Mouse (Mus musculus) heart, adult 2 months (tissue): Measurements from ENCODE around the gene Mmrn2. TPM values are rescaled to one million over a fixed set of nuclear protein-coding genes. Genes with fewer than 3 reads are reported as not detected.

Source experiments
- DNase-seq, 2 experiments: peaks; one replicate each; pipeline ENCODE4 v3.0.0; 2021
- H3K27ac ChIP-seq: fragments of 200-600 bp; 2 replicates; pipeline ENCODE4 v1.8.1; 2022
- H3K27me3 ChIP-seq: fragments of 200-500 bp; 2 replicates; pipeline ENCODE4 v1.6.1; 2012; ENCODE audit warnings: mild to moderate bottlenecking, low read length, inconsistent platforms, mixed read lengths; ENCODE audit not compliant: control insufficient read depth, insufficient read depth
- H3K36me3 ChIP-seq: fragments of 200-500 bp; 2 replicates; pipeline ENCODE4 v1.6.1; 2012; ENCODE audit warnings: low read length, inconsistent platforms; ENCODE audit not compliant: control insufficient read depth, insufficient read depth
- H3K4me1 ChIP-seq: fragments of 200-500 bp; 2 replicates; pipeline ENCODE4 v1.6.1; 2011; ENCODE audit warnings: low read length; ENCODE audit not compliant: control insufficient read depth, insufficient read depth
- H3K4me3 ChIP-seq: fragments of 200-600 bp; 2 replicates; pipeline ENCODE4 v1.8.1; 2022
- H3K79me2 ChIP-seq: fragments of 200-500 bp; replicated peaks from 2 replicates; pipeline ENCODE4 v1.6.1; 2012; ENCODE audit warnings: mild to moderate bottlenecking, inconsistent platforms, low read length, moderate library complexity, mixed read lengths; ENCODE audit not compliant: control insufficient read depth, insufficient read depth
- H3K9ac ChIP-seq: fragments of 200-500 bp; 2 replicates; pipeline ENCODE4 v1.6.1; 2012; ENCODE audit warnings: low read depth, mild to moderate bottlenecking, control low read depth, inconsistent platforms, low read length, mixed read lengths
- CTCF ChIP-seq: fragments of 200-600 bp; IDR thresholded peaks from 2 replicates; pipeline ENCODE4 v1.8.1; 2022; ENCODE audit warnings: antibody characterized with exemption, mild to moderate bottlenecking, moderate library complexity
- EP300 ChIP-seq: fragments of 200-500 bp; IDR thresholded peaks from 2 replicates; pipeline ENCODE4 v1.6.1; 2011; ENCODE audit warnings: low read depth, low read length, control low read depth; ENCODE audit not compliant: insufficient read depth
- POLR2A ChIP-seq: fragments of 200-500 bp; IDR thresholded peaks from 2 replicates; pipeline ENCODE4 v1.6.1; 2011; ENCODE audit warnings: mild to moderate bottlenecking, low read depth, low read length, control low read depth; ENCODE audit not compliant: insufficient read depth
- WGBS: fragments of 180-500 bp; shearing (Covaris S2); methylation state at CpG from one replicate; pipeline ENCODE4 v1.1.7; 2018; 5-methylcytosine and 5-hydroxymethylcytosine counted together
- intact Hi-C: fragments of 180-260 bp; cut with DNase I; formaldehyde crosslinking; loops from one replicate; pipeline ENCODE4 v1.15.1; 2025
- polyA plus RNA-seq: library from polyadenylated mRNA; depleted of rRNA; stranded (reverse); fragments of >200 nt; gene quantifications from 2 replicates; pipeline ENCODE4 v1.2.3, GENCODE M21; 2012
- total RNA-seq, 2 experiments: library from RNA; stranded (reverse); gene quantifications; 2 replicates each; pipeline ENCODE4 v1.2.3; 2021

Gene Mmrn2
- total and polyA plus RNA-seq, 3 experiments: 17.6 to 44.1 (median 30.4) TPM

DNA sequence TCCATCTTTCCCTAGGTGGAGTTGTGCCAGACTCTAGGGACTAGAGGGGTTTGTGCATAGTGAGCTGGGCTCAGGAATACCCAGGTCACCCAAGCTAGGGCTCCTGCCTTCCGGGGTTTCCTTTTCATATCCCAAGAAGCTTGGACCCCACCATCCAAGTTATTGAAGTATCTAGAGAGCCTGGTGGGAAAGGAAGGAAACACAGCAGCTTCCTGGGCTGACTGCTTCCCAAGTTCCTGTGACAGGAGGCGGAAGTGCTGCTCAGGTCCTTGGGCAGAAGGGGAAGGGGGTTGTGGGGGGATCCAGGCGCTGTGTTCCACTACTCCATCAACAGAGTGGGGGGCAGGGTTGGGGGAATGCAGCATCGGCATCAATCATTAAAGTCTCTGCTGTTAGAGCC, 1.9 kb downstream of the Mmrn2 start:
- intact Hi-C loops: no loop called here
- peak overlapping the region; percentile 67 for H3K9ac ChIP-seq

DNA sequence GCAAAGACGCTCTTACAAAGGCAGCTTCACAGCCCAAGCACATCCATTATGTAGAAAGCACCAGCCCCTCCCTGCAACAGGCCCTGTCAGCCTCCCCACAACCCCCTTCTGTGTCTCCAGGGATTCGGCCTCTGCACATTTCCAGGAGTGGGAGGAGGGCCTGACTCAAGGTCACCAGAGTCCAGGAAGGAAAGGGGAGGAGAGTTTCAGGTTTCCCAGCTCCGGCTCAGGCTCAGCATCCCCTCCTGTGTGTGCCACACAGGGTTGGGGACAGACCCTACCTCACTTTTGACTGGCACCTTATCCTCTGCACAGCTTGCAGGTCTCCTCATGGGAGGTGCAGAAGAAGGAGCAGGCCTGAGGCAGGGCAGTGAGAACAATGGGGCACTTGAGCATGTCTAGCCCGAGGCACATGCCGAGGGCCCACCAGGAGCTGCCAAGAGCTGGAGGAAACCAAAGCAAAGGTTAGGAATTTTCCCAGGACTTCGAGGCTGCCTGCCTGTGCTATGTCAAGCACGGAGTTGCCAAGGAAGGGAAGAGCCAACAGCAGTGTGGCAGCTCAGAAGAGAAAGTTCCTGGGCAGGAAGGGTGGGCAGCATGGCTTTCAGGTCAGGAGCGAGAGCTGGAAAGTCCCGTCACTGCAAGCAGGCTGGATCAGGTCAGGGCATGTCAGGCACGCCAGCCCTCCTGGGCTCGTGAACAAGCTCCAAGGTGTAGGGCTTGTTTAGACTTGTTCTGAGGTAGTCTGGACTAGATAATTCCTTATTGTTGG, 3.5 kb downstream of the Mmrn2 start:
- TF ChIP-seq EP300: peak; percentile 78
- no peak for TF ChIP-seq CTCF
- TF ChIP-seq POLR2A: peak; percentile 63
- Histone ChIP-seq H3K79me2 (no peaks in the 10 kb centered on the region), H3K4me3 (peak overlapping the region; percentile 36), H3K27ac (peak overlapping the region; percentile 90), H3K36me3 (peaks cover 2% of the 10 kb centered on the region; the same call in 1 of the 2 replicates), H3K9ac (peak overlapping the region; percentile 36; the same call in 1 of the 2 replicates), H3K4me1 (peaks cover 9% of the 10 kb centered on the region), H3K27me3 (no peaks in the 10 kb centered on the region)
- intact Hi-C loops: loop anchor here (2.0 kb wide), 1 partner anchor 68 kb away; the partner anchor contains the start of genes Glud1 and Shld2
- peak; percentile 68 to 80 for DNase-seq
- 26% methylated on average over 11 of the region's 11 CpGs for WGBS

More for the DNA sequence above, 1.9 kb downstream of the Mmrn2 start:
- WGBS: 47% methylated on average over 4 of the region's 4 CpGs
- no peak for DNase-seq
- Histone ChIP-seq H3K4me1 (peaks cover 9% of the 10 kb centered on the region), H3K36me3 (no peaks in the 10 kb centered on the region), H3K27ac (peak overlapping the region; percentile 90), H3K4me3 (peak overlapping the region; percentile 54), H3K79me2 (no peaks in the 10 kb centered on the region), H3K27me3 (no peaks in the 10 kb centered on the region)
- TF ChIP-seq CTCF (no peak), POLR2A (peak; percentile 37; the same call in 1 of the 2 replicates)

DNA sequence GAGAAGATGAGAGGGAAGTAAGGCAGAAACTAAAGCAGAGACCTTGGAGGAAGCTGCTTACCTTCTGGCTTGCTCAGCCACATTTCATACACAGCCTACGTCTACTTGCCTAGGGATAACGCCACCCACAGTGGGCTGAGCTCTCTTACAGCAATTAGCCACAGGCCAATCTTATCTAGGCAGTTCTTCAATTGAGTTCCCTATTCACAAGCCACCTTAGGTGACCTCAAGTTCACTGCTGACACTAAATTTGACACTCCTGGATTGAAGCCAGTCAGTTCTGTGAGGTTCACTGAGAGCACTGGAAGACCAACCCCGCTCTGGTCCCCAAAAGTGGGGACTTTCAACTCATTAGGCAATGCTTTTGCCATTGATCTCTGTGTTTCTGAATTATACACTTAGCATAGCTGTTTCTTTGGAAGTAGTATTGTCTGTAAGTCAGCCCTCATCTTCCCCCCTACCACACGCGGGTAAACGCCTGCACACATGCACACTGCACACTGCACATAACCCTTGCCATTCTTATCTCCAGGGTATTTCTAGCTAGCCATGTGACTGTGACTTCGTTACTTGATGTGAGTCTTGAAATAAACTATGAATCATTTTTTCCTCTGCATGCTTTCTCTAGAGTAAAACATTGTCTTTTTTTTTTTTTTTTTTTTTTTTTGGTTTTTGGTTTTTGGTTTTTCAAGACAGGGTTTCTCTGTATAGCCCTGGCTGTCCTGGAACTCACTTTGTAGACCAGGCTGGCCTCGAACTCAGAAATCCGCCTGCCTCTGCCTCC, 7.8 kb downstream of the Mmrn2 start:
- H3K4me1 ChIP-seq: peaks cover 6% of the 10 kb centered on the region
- no peak overlapping the region for H3K4me3 ChIP-seq
- no peak overlapping the region for H3K9ac ChIP-seq
- DNase-seq: no peak
- no peak for TF ChIP-seq CTCF
- no peak for TF ChIP-seq EP300
- TF ChIP-seq POLR2A: no peak
- peak overlapping the region; percentile 61 for H3K27ac ChIP-seq
- intact Hi-C loops: no loop called here
- no peaks in the 10 kb centered on the region for H3K27me3 ChIP-seq
- H3K79me2 ChIP-seq: no peaks in the 10 kb centered on the region
- WGBS: 74% methylated on average over 9 of the region's 9 CpGs
- H3K36me3 ChIP-seq: peaks cover 2% of the 10 kb centered on the region; the same call in 1 of the 2 replicates

DNA sequence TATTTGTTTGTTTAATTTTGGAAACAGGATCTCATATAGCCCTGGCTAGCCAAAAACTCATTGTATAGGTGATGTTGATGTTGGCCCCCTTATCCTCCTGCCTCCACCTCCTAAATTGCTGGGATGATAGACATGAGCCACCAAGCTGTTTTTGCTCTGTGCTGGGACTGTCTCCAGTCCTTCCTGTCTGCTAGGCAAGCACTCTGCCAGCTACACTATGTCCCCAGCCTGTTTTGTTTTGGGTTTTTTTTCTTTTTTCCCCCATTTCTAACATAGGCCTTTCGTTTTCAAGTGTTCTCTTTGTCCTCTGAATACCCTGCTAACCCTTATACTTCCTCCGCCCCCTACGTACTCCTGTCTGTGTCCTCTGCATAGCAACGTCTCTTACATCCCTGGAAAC, 18.0 kb downstream of the Mmrn2 start:
- no peak for DNase-seq
- H3K4me1 ChIP-seq: peaks cover 2% of the 10 kb centered on the region
- H3K36me3 ChIP-seq: no peaks in the 10 kb centered on the region; the same call in 1 of the 2 replicates
- no peak for TF ChIP-seq CTCF
- no peak for TF ChIP-seq POLR2A
- no peak for TF ChIP-seq EP300
- intact Hi-C loops: no loop called here
- no peaks in the 10 kb centered on the region for H3K79me2 ChIP-seq
- 59% methylated on average over 4 of the region's 4 CpGs for WGBS
- no peak overlapping the region for H3K27ac ChIP-seq
- no peak overlapping the region for H3K9ac ChIP-seq
- no peaks in the 10 kb centered on the region for H3K27me3 ChIP-seq
- no peak overlapping the region for H3K4me3 ChIP-seq

DNA sequence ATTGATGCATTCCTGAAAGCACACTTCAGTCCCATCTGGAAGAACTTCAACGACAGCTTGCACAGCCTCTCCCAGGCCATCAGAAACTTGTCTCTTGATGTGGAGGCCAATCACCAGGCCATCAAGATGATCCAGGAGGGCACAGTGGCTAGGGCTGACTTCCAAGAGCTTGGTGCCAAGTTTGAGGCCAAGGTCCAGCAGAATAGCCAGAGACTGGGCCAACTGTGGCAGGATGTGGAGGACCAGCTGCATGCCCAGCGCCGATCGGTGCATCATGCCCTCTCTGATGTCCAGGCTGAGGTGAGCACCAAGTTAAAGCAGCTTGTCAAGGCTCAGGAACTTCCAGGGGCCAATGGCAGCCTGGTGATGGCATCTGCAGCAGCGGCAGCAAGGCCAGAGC, 22.6 kb downstream of the Mmrn2 start:
- TF ChIP-seq CTCF: no peak
- no peak for TF ChIP-seq EP300
- TF ChIP-seq POLR2A: no peak
- intact Hi-C loops: no loop called here
- 74% methylated on average over 5 of the region's 5 CpGs for WGBS
- Histone ChIP-seq H3K36me3 (no peaks in the 10 kb centered on the region), H3K79me2 (no peaks in the 10 kb centered on the region), H3K9ac (no peak overlapping the region), H3K27ac (no peak overlapping the region), H3K4me3 (no peak overlapping the region), H3K27me3 (no peaks in the 10 kb centered on the region), H3K4me1 (no peaks in the 10 kb centered on the region; the same call in none of the 2 replicates)
- DNase-seq: peak in 1 of 2 experiments; percentile 14

DNA sequence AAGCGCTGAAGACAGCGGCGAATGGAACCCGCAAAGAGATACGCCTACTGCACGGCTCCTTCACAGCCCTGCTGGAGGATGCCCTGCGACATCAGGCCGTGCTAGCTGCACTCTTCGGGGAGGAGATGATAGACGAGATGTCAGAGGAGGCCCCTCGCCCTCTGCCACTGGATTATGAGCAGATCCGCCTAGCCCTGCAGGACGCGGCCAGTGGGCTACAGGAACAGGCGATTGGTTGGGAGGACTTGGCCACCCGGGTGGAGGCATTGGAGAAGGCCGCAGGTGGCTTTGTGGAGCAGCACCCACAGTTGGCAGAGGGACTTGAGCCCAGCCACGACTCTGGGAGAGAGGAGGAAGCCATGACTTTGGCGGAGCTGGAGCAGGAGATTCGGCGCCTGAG, 23.6 kb downstream of the Mmrn2 start:
- 89% methylated on average over 21 of the region's 21 CpGs for WGBS

More for the DNA sequence above, 23.6 kb downstream of the Mmrn2 start:
- Histone ChIP-seq H3K79me2 (no peaks in the 10 kb centered on the region), H3K4me1 (no peaks in the 10 kb centered on the region; the same call in 1 of the 2 replicates), H3K27me3 (no peaks in the 10 kb centered on the region), H3K9ac (no peak overlapping the region), H3K36me3 (no peaks in the 10 kb centered on the region), H3K4me3 (no peak overlapping the region), H3K27ac (no peak overlapping the region)
- TF ChIP-seq POLR2A: no peak
- no peak for TF ChIP-seq EP300
- no peak for TF ChIP-seq CTCF
- no peak for DNase-seq
- intact Hi-C loops: no loop called here
